Mouse (Mus musculus) layer of hippocampus, adult 9-11 months (tissue): Measurements from ENCODE around the gene Krtap11-1.

Source experiments
- DNase-seq: peaks from one replicate; pipeline ENCODE4 v3.0.0; 2022

Gene Krtap11-1

GRCm38 (mm10) chr16:89571083-89571482 is at the start of gene Krtap11-1:
Krtap11-1 (minus strand) TSS chr16:89571183.
- DNase-seq: no peak

- DNase-seq: no peak
These were observed 47.2 kb upstream of the Krtap11-1 start for GRCm38 (mm10) chr16:89618190-89618589.

DNA sequence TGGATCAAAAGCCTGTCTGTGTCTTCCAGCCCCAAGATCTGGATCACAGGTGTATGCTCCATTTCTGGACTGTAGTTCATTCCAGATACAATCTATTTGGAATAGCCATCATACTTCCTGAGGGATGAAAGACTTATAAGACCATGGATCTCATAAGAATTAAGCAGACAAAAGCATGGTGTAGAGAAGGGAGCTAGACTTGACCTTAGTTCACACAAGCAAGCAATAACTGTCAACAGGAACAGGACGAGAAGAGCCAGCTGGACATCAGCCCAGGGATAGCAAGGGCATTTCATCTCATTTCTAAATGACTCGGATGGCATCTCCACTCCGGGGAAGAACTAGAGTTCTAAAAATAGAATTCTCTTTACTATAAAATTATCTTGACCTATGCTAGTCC is 46.3 kb upstream of the Krtap11-1 start:
- no peak for DNase-seq

GRCm38 (mm10) chr16:89613726-89614125 is 42.7 kb upstream of the Krtap11-1 start:
- no peak for DNase-seq

- DNase-seq: no peak
These were observed 37.8 kb upstream of the Krtap11-1 start for GRCm38 (mm10) chr16:89608791-89609185.

DNA sequence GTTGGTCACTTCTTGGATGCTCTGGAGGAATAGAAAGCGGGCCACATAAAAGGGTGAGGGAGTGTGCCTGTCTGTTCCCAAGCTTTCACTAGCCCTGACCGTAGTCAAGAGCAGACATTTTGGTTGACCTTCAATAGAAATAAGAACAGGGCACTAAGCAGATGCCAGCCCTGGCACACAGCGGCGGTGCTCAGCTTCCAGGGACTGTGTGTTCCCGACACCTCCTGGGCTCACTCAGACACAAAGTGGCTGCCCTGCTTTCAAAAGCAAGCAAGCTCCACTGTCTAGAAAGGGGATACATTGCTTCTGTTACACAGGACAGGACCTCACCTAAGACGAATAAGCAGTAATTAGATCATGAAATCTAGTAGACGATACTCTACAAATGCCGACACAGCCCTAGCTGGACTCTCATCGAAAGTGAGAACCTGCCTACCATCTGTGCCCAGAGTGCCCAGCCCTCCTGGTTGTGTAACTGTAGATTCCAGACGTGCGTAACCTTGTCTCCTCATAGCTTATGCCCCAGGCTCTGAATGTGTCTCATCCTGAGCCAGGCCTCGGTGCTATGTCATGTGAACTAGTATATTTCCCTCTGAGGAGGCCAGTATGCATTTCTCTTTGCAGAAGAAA is 37.3 kb upstream of the Krtap11-1 start:
- DNase-seq: no peak

- DNase-seq: no peak
These were observed 36.0 kb upstream of the Krtap11-1 start for GRCm38 (mm10) chr16:89606951-89607350.

DNA sequence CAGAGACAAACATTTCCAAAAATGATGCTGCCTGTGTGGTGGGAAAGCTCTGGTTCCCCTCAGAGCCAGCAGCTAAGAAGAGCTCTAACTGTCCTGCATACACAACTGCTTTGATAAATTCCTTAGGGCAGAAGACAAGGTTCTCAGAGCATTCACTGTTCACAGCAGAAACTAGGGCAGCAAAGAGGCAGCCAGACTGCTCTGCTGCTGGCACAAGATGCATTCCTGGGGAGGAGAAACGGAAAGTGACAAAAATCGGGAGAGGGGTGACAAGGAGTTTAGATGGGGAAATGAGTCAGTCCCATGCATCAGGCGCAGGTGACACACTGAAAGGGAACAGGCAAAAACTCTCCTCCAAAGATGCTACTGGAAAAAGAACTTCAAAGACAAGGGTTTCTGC is 16.2 kb upstream of the Krtap11-1 start:
- DNase-seq: no peak

DNA sequence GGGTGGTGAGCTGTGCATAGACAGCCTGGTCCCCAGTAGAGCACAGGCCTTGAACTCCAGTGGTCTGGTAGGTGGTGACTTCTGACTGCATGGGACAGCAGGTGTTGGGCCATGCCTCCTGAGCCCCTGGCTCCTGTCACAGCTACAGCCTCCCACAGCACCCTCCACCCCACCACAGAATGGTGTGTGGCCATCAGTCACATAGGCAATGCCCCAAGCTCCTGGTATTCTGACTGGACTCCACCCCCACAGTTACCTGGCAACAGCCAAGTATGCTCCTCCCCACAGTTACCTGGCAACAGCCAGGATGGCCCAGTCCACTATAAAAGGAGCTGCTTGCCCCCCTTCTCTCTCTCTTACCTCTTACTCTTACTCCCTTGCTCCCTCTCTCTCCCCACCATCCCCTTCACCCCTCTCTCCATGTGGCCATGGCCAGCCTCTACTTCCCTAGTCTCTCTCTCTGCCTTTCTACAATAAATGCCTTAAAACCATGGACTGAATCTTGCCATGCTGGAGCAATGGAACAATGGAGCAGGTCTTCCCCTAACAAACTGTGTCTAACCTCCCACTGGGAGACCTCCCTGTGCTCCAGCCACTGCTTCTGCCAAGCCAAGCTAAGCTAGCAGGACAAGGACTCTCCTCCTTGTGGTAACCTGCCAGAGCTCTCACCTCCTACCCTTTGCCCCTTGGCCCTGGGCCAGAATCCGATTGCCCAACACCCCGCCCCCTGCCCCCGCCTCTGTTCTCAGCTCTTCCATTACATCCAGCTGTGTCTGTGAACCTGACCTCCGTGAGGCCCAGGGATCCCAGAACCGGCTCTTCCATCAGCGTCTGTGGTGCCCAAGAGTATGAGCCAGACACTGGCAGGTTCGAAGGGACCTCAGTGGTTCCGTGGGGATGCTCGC is 14.9 kb upstream of the Krtap11-1 start:
- DNase-seq: no peak

DNA sequence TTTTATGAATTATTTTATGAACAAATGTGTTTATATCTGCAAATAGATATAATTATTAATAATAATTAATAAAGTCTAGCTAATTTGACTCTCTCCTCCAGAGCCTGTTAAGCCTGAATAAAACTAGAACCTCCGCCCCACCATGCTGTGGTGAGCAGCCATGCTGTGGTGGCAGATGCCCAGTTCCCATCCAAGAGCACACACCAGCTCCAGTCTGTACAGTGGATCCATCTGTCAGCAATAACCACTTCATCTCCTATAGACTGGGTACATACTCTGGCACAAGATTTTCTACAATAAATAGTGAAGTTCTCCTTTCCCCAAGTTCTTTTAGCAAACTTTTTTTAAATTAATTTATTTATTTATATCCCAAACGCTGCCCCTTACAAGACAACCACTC is 10.7 kb upstream of the Krtap11-1 start:
- DNase-seq: no peak

DNA sequence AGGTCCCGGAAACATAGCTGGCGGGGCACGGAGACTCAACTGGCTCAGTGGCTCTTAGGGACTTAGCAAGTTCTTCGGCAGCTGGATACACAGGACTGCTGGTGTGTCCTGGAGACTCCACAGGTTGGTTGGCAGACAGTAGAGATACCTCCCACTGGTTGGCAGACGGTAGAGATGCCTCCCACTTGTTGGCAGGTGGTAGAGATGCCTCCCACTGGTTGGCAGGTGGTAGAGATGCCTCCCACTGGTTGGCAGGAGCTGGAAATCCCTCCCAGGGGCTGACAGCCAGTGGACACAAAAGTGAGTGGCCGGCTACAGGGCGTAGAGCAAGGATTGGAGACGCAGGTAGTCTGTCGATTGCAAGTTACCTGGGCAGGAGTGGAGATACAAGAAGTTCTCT is 467 bp downstream of the Krtap11-1 start:
- DNase-seq: peak; percentile 75

- peak; percentile 52 for DNase-seq
These were observed 1.8 kb downstream of the Krtap11-1 start for GRCm38 (mm10) chr16:89569136-89569535.

DNA sequence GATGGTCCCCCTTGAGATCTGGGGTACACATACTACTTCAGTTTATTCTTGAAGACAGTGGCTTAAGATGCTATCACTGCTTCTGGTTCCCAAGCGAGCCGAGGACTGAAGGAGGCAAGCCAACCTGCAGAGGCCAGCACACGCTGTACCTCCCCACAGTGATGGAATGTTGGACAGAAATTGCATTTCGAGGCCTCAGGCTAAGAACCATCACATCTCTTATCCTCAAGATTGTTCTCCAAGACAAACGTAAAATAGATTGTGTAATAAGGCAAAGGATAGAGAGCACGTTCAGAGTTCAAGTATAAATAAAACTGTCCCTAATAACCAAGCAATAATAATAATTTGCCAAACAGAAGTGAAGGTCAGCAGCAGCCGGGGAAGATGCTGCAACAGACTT is 2.8 kb downstream of the Krtap11-1 start:
- no peak for DNase-seq

DNA sequence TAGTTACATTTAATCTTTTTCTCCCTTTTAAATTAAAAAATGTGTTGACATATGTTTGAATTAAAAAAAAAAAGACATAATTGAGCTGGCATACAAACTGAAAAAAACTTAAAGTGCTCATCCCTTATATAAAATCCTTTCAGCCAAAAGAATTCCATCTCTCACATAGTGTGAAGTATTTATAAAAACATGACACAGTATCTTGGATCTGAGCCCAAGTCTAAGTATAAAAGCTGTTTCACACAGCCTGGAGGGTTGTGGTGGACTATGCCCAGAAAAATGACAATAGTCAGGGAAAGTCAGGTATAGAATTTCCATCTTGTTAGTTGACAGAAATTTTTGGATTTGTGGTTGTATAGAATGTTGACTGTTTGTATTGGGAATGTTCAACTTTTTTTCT is 20.7 kb downstream of the Krtap11-1 start:
- no peak for DNase-seq

GRCm38 (mm10) chr16:89538031-89538484 is 32.9 kb downstream of the Krtap11-1 start:
- no peak for DNase-seq

DNA sequence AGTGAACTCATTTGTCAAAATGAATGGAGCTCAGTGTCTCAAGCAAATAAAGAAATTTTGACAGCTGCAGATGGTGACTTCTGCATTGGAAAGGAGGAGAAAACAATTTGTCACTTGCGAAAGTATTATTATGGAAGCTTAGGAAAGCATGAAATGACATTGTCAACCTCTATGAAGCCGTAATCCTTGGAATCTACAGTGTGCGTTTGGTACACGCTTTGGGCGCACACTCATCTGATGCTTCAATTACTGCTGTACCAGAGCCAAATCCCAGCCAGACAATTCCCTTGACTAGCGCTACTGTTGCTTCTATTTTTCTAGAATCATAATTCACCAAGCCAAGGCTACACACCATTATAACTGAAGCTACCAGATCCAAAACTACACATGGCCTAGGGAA is 33.6 kb downstream of the Krtap11-1 start:
- DNase-seq: no peak

GRCm38 (mm10) chr16:89530547-89530946 is 40.4 kb downstream of the Krtap11-1 start:
- no peak for DNase-seq

DNA sequence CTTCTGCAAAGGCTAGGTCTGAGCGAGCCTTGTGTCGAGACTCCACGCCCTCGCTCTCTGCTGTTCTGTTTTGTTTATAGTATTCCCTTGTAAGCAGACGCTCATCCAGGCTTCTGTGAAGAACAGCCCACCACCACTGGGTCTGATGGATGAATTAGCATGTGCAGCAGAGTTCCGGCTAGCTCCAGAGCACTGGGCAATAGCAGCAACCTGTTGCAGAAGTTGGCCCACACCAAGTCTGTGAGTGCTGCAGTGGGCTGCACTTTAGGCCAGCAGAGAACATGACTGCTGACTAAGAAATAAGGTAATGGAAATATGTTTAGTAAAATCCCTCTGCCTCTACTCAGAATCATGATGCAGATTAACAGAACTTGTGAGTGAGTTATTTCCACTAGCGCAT is 41.1 kb downstream of the Krtap11-1 start:
- no peak for DNase-seq

DNA sequence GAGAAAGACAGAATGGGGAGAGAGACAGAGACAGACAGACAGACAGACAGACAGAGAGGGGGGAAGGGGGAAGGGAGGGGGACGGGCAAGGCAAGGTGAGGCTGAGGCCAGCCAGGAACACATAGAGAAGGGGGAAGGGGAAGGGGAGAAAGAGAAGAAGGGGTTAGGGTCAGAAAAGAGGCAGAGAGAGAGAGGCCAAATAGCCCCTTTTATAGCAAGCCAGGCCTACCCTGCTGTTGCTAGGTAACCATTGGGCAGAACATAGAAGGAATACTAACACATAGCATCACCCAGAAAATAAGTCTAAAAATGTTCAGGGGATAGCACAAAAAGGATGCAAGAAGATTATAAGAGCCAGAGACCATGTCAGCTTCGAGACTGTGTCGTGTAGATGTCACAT is 42.6 kb downstream of the Krtap11-1 start:
- no peak for DNase-seq

GRCm38 (mm10) chr16:89520996-89521395 is 50.0 kb downstream of the Krtap11-1 start:
- no peak for DNase-seq

GRCm38 (mm10) chr16:89520555-89520954 is 50.4 kb downstream of the Krtap11-1 start:
- no peak for DNase-seq
